Mouse (Mus musculus): ENCODE measurements at regions not wholly inside any gene's neighbourhood (a gene's known extent, or its start where the extent isn't known, plus 50 kb on each side); places are given as distances from the start of the nearest gene placed in this dataset.
A peak's percentile ranks its signal among the peaks of the same experiment; 100 is the strongest.

DNA sequence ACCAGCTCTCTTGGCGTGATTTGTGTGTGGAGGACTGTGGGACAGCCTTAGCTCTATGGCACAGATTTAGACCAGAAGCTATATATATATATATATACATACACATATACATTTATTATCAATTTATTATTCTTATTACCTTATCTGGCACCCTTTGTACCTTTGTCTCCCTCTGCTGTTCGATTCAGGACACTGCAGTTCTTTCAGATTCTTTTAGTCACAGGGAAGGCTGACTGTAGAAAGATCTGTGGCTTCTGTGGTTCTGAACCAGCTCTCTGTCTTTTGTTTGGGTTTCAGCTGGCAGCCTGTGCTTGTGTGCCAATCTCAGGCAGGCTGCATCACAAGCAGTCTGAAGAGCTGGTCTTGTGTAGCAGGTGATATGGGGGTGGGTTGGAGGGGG is 184.6 kb upstream of the Agtr1b start:
- TF ChIP-seq CTCF (conservative IDR thresholded peaks at IDR 0.05 in 1 of 2, IDR thresholded peaks at IDR 0.05 in 1 of 2; ENCODE audit: low read depth in 2 of 2, low read length in 2 of 2) (peak; percentile 46 to 54; a peak in 3 of 4 replicates), CHD1 (IDR thresholded peaks at IDR 0.05; ENCODE audit: low read depth, low read length) (no peak), HCFC1 (IDR thresholded peaks at IDR 0.05; ENCODE audit: low read depth, low read length) (no peak), MYC (IDR thresholded peaks at IDR 0.05; ENCODE audit: low read depth, low read length) (no peak), POLR2A (IDR thresholded peaks at IDR 0.05; ENCODE audit: low read depth, low read length) (no peak), TCF12 (IDR thresholded peaks at IDR 0.05; ENCODE audit: low read depth, low read length) (no peak), NRF1 (IDR thresholded peaks at IDR 0.05; ENCODE audit: low read depth, low read length) (no peak)

Measured in CH12.LX (cell line).